Mouse (Mus musculus) layer of hippocampus, postnatal 25 days (tissue): ENCODE data around the gene Gm49425. TPM values are rescaled to one million over a fixed set of nuclear protein-coding genes. Genes with fewer than 3 reads are reported as not detected.

Experiments
- DNase-seq, 2 experiments: peaks; one replicate each; pipeline ENCODE4 v3.0.0; 2022; ENCODE audit warnings: mixed read lengths in 2 of 2, low spot score in 1 of 2; ENCODE audit errors: extremely low spot score in 1 of 2
- microRNA-seq, 2 experiments: library from miRNA; unstranded; fragments of <30 nt; microRNA quantifications; one replicate each; pipeline ENCODE4 v1.2.0; 2021
- total RNA-seq, 2 experiments: library from RNA; stranded (reverse); gene quantifications; 2 replicates each; pipeline ENCODE4 v1.2.3; 2021

Gene Gm49425
- total RNA-seq, 2 experiments from 2014 or later = not detected

GRCm38 (mm10) chr15:101492718-101493117 lies 24.3 kb downstream of the Gm49425 start:
- no peak for DNase-seq

GRCm38 (mm10) chr15:101491431-101491830 lies 25.6 kb downstream of the Gm49425 start, which contains the start of gene Krt83:
TSS of gene Krt83 (minus strand) at chr15:101491512.
- DNase-seq = no peak

- DNase-seq = no peak
Measured at GRCm38 (mm10) chr15:101485911-101486635, 31.0 kb downstream of the Gm49425 start.

DNA sequence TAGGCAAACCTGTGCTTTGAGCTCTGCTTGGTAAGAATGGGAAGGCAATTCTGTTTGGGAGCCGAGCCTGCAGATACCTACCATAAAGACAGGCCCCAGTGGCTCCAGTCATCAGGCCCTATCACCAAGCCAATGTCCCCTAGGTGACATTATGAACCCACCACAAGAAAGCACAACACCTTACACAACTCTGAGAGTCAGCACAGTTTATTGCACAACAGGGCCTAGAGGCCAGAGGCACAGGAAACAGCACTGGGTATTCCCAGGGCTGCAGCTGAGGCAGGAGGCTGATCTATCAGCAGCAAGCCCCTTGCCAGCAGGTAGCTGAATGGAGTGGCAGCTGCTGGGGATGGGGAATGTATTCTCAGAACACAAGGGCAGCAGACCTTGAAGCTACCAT lies 32.1 kb downstream of the Gm49425 start:
- DNase-seq = no peak

GRCm38 (mm10) chr15:101483646-101484045 lies 33.4 kb downstream of the Gm49425 start:
- no peak for DNase-seq

DNA sequence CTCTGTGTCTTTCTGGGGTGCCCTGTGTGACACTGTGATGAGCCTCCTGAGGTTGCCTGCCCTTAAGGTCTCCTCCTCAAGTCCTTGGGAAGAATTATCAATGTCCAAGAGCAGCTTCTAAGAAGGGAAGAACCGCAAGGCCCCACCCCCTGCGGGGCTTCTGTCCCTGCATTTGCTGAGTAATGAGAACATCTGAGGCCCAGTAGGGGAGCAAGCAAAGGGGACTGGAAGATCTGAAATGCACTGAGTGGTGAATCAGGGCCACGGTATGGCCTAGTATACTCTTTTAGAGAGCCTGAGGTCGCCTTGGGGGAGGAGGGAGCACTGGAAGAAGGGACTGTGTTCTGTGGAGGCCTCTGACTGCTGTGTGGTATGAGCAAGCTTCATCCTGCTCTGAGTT lies 35.0 kb downstream of the Gm49425 start:
- no peak for DNase-seq

GRCm38 (mm10) chr15:101479666-101480060 lies 37.4 kb downstream of the Gm49425 start:
- DNase-seq = no peak

DNA sequence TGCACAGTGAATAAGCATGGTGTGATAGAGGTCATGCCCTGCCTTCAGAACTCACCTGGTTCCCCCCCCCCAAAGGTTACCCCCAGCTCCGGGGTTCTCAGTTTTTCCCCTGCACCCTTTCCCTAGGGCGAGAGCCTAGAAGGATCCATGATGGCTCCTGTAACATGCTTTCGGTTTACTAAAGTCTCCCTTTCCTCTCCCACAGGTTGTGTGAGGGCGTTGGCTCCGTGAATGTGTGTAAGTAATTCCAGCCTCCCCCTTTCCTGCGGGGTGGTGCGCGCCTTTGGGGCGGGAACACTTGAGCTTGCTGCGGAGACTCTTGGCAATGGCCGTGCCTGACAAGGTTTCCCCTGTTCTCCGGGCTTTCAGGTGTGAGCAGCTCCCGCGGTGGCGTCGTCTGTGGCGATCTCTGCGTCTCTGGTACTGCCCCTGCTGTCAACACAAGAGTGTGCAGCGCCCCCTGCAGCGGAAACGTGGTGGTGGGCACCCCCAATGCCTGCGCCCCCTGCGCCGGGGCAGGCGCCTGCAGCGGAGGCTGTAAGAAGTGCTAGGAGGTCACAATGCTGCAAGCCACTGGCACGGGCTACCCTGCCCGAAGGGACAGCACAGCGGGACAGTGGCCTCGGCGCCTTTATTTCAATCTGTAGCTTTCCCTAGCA lies 37.9 kb downstream of the Gm49425 start:
- DNase-seq = peak; percentile 48 to 65

- DNase-seq = no peak
Measured at GRCm38 (mm10) chr15:101472952-101473528, 44.0 kb downstream of the Gm49425 start, which contains the start of gene Krt86. TSS of gene Krt86 (plus strand) at chr15:101473478.

- DNase-seq = no peak
Measured at GRCm38 (mm10) chr15:101469093-101469492, 48.0 kb downstream of the Gm49425 start.

Small RNAs within 50 kb of the gene (microRNA-seq; reads per million reads assigned to microRNA genes)
- gene Gm44393 = 0 reads per million in 2 experiments

Other genes with a start within 250 kb of the Gm49425 start
- gene Atg101, start 233.0 kb downstream of the Gm49425 start, total RNA-seq = 10 to 100 TPM; 45.2 to 53.9 TPM
- gene 6030408B16Rik, start 224.0 kb downstream of the Gm49425 start, total RNA-seq = under 1 TPM; 0.22 to 0.42 TPM
- gene Krt80, start 147.1 kb downstream of the Gm49425 start, total RNA-seq = under 1 TPM; 0.21 to 0.22 TPM
- gene Krt7, start 106.2 kb downstream of the Gm49425 start, total RNA-seq = not detected
- under 1 TPM; 0.42 to 0.71 TPM for gene Krt87, start 78.5 kb downstream of the Gm49425 start, total RNA-seq
- not detected for gene Krt88, start 69.5 kb downstream of the Gm49425 start, total RNA-seq
- not detected for gene Krt81, start 53.5 kb downstream of the Gm49425 start, total RNA-seq
- not detected for gene Krt86, start 43.8 kb downstream of the Gm49425 start, total RNA-seq
- gene Krt83, start 25.7 kb downstream of the Gm49425 start, total RNA-seq = not detected
- gene Krt84, start 15.6 kb upstream of the Gm49425 start, total RNA-seq = not detected
- gene Krt82, start 33.4 kb upstream of the Gm49425 start, total RNA-seq = not detected
- not detected for gene Krt90, start 45.7 kb upstream of the Gm49425 start, total RNA-seq
- not detected for gene Krt75, start 56.6 kb upstream of the Gm49425 start, total RNA-seq
- not detected for gene Gm5414, start 110.9 kb upstream of the Gm49425 start, total RNA-seq
- gene Gm5478, start 130.1 kb upstream of the Gm49425 start, total RNA-seq = not detected
- gene Krt6b, start 163.0 kb upstream of the Gm49425 start, total RNA-seq = not detected
- gene Krt6a, start 177.0 kb upstream of the Gm49425 start, total RNA-seq = not detected
- gene Krt5, start 195.6 kb upstream of the Gm49425 start, total RNA-seq = under 1 TPM; 0.33 to 0.52 TPM
- not detected for gene Krt71, start 225.8 kb upstream of the Gm49425 start, total RNA-seq